Mouse (Mus musculus) common myeloid progenitor, adult 5-6 weeks (primary cell): ENCODE results near the gene Plcb1. TPM values are rescaled to one million over a fixed set of nuclear protein-coding genes. Genes with fewer than 3 reads are reported as not detected.
"Not testable (repeated sequence)": the region's sequence is repeated elsewhere in the genome, so short reads cannot be mapped to it uniquely, and the experiment has no call there.

ENCODE experiments used
- ATAC-seq: replicated peaks from 2 replicates; pipeline ENCODE4 v1.8.0; 2016; ENCODE audit warnings: low read depth, mild to moderate bottlenecking, moderate TSS enrichment, inconsistent platforms; ENCODE audit not compliant: poor library complexity, severe bottlenecking
- total RNA-seq: library from RNA; stranded (forward); fragments of 200-1000, 187-1606 nt; gene quantifications from 2 replicates; pipeline ENCODE4 v1.2.3, GENCODE M21; 2017

Gene Plcb1
- total RNA-seq, 1 experiment from 2014 or later: 3.8 TPM

DNA sequence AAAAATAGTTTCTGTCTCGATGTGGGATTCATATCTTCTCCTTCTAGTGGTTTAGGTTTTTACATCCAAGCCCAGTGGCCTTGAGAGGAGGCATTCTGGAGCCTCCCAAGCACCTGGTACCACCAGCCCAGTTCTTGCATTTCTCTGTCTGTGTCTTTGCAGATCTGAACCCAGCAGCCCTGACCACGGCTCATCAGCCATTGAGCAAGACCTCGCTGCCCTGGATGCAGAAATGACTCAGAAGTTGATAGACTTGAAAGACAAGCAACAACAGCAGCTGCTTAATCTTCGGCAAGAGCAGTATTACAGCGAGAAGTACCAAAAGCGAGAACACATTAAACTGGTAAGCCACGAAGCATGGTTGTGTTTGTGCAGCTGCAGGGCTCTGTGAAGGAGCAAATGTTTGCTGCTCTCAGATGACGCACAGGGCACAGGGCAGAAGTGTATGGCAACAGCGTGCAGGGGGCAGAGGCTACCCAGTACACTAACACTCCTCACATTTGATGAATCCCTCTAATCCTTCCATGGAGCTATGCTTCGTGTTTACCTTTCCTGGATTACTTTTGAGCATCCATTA is 584.5 kb downstream of the Plcb1 start:
- peak; percentile 25; the same call in 1 of the 2 replicates for ATAC-seq

DNA sequence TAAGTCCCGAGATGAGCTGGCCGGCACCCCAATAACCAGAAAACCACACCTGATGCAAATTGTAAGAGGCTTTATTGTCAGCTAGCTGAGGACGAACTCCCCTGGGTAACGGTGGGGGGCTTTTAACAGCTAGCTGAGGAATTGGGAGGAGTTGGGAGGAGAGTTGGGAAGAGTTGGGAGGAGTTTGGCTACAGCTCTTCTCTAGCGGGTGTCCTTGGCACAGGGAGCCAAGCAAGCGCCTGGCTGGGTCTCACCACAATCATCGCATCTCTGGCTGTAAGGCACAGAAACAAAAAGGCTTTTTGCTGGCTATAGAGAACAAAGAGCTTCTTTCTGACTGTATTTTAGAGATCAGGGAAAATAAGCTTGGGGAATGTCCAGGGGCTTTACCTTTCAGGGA is 594.9 kb downstream of the Plcb1 start:
- ATAC-seq: not testable (repeated sequence)

GRCm38 (mm10) chr2:135381396-135381795 is 595.5 kb downstream of the Plcb1 start:
- ATAC-seq: no peak

GRCm38 (mm10) chr2:135387990-135388389 is 602.1 kb downstream of the Plcb1 start:
- 0 out of 2 replicates have a peak, but pooled peaks have one; percentile 45 for ATAC-seq

- no peak for ATAC-seq
Observed at GRCm38 (mm10) chr2:135394698-135395097, 608.8 kb downstream of the Plcb1 start.

DNA sequence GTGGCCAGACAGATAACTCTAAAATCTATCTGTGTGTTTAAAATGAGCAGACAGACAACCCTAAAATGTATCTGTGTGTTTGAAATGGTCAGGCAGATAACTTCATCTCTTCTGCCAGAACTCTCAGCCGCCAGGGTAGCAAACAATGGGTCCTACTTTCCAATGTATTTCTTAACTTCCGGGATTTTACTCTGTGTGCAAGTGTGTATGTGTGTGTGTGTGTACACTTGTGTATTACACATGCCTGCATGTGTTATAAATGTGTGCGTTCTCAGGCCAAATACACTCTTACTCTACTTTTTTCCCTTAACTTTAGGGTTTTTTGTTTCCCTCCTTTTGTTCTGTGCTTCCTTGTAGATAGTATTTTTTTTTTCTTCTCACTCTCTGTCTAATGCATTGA is 610.5 kb downstream of the Plcb1 start:
- ATAC-seq: no peak

- ATAC-seq: no peak
Observed at GRCm38 (mm10) chr2:135397970-135398369, 612.1 kb downstream of the Plcb1 start.

GRCm38 (mm10) chr2:135399760-135400159 is 613.9 kb downstream of the Plcb1 start:
- no peak for ATAC-seq

GRCm38 (mm10) chr2:135402916-135403315 is 617.0 kb downstream of the Plcb1 start:
- no peak for ATAC-seq

- no peak for ATAC-seq
Observed at GRCm38 (mm10) chr2:135403344-135403743, 617.5 kb downstream of the Plcb1 start.

- no peak for ATAC-seq
Observed at GRCm38 (mm10) chr2:135404095-135404494, 618.2 kb downstream of the Plcb1 start.

DNA sequence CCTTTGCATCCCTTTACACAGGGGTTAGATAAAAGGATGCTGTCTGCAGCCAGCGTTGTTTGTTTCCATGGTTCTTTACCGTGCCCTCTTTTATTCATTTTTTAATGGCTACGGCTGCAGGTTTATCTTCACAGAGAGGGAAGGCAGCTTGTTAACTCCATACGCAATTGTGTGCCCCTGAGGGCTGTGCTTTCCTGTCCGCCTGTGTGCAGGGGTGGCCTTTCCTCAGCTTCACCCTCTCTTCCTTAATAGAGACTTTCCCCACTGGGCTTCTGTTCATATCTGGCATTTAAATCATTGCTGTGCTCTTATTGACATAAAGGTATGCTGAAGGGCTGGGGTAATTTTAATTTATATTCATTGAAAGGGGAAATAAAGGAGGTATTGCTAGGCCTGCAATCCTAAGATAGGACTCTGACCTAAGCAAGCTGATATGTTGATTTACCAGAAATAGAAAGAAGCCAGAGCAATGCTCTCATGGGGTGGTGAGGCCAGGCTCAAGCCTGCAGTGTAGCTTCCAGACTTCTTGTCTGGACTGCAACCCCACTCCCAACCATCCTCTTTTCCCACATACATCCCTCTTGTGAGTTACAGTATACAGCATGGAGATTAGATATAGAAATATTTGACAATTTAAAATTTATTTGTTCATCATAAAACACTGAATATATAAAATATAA is 623.7 kb downstream of the Plcb1 start:
- ATAC-seq: no peak

DNA sequence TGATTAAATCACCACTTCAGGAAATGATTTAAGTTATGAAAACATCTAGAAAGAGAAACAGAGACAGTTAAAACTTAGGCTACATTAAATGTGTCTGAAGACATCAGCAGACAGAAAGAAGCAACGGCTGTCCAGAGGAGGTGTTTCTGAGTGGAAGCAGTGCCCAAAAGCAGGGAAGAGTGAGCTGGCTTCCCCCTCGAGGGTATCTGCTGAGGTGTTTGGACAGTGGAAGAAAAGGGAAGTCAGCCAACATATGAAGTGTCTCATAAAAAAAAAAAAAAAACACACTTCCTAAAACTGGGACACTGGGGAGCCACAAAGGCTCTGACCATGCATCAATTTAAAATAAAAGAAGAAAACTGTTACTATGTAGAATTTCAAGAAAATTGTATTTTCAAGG is 625.8 kb downstream of the Plcb1 start:
- ATAC-seq: peak; percentile 66

DNA sequence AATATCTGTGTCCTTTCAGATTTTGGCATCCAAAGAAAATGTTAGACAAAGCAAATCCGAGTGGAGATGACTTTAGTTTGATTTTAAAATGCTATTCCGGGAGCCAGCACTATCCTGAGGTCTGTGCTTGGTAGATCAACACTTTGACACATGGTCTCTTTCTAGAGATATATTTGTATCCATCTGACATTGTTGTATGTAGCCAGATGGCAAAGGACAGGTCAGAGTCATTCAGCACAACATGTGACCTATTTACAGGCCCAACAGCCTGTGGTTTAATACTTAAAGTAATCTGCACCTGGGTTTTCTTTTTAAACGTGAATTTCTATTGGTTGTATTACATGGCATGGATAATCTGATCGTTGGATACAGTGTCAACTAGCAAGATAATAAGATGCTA is 629.3 kb downstream of the Plcb1 start:
- no peak for ATAC-seq

GRCm38 (mm10) chr2:135419301-135419700 is 633.4 kb downstream of the Plcb1 start:
- no peak for ATAC-seq

- no peak for ATAC-seq
Observed at GRCm38 (mm10) chr2:135434947-135435515, 649.2 kb downstream of the Plcb1 start.

DNA sequence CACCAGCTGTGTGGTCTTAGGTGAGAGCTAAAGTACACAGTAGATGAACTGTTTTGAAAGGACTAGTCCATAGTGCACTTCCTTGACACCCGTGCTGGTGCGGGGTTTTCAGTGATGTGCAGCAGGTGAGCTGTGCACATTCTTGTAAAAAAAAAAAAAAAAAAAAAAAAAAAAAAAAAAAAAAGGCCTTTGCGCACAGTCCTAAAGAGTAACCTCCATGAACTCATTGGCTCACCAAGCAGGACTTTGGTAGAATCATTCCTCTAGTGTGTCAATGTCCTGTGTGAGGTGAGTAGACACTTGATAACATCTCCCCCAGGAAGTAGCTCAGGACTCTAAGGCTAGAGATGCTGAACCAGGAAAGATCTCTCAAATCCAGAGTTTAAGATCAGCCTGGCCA is 653.2 kb downstream of the Plcb1 start:
- ATAC-seq: peak; percentile 21; the same call in 1 of the 2 replicates

- ATAC-seq: peak; percentile 99
Observed at GRCm38 (mm10) chr2:135439546-135440517, 654.0 kb downstream of the Plcb1 start.

GRCm38 (mm10) chr2:135453581-135453980 is 667.7 kb downstream of the Plcb1 start:
- no peak for ATAC-seq

GRCm38 (mm10) chr2:135454015-135454414 is 668.1 kb downstream of the Plcb1 start:
- no peak for ATAC-seq
